Mouse (Mus musculus): ENCODE measurements around the gene Hspb3. TPM values are rescaled to one million over a fixed set of nuclear protein-coding genes. Genes with fewer than 3 reads are reported as not detected.

The Hspb3 gene
- polyA plus RNA-seq, 1 experiment from 2014 or later: 75.2 TPM

- H3K27ac ChIP-seq (ENCODE audit: low read depth, low read length): peak overlapping the region; percentile 66
- no peak for ATAC-seq (replicated peaks; ENCODE audit: insufficient number of reproducible peaks, low FRiP score, low TSS enrichment)
- H3K9ac ChIP-seq (ENCODE audit: low read depth, low read length): peak overlapping the region; percentile 94
- no peaks in the 10 kb centered on the region for H3K36me3 ChIP-seq (ENCODE audit: control insufficient read depth, insufficient read depth, low read length)
- no peaks in the 10 kb centered on the region for H3K27me3 ChIP-seq (ENCODE audit: control insufficient read depth, insufficient read depth, low read length)
- 11% methylated on average over 8 of the region's 8 CpGs for WGBS (ENCODE audit: insufficient replicate concordance)
- peak overlapping the region; percentile 87 for H3K4me3 ChIP-seq (ENCODE audit: low read depth, low read length)
- H3K9me3 ChIP-seq (replicated peaks; ENCODE audit: control insufficient read depth, low read length): no peaks in the 10 kb centered on the region
- H3K4me2 ChIP-seq: peak overlapping the region; percentile 92
- H3K4me1 ChIP-seq (ENCODE audit: control insufficient read depth, insufficient read depth, low read length): peaks cover 47% of the 10 kb centered on the region
Measured at GRCm38 (mm10) chr13:113615971-113616671, 47.4 kb downstream of the Hspb3 start.

DNA sequence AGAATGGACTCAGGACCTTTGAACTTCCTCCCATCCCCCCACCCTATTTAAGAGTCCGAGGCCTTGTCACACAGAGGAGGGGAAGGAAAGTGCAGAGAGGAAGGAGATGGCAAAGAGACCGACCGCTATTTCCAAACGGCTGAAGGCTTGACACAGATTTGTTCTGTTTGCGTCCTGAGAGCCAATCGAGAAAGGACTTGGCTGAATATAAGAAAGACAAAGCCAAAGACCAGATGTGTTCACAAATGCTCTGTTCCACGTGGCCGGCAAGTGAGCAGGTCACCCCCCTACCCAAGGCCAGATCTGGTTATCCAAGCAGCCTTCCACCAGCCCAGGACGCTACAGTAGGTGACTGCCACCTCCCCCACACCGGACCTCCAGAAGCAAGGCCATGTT, 47.9 kb downstream of the Hspb3 start:
- Histone ChIP-seq H3K4me1 (ENCODE audit: control insufficient read depth, insufficient read depth, low read length) (peaks cover 53% of the 10 kb centered on the region), H3K27ac (ENCODE audit: low read depth, low read length) (peak overlapping the region; percentile 66), H3K9me3 (replicated peaks; ENCODE audit: control insufficient read depth, low read length) (no peaks in the 10 kb centered on the region), H3K9ac (ENCODE audit: low read depth, low read length) (peak overlapping the region; percentile 94), H3K4me2 (peak overlapping the region; percentile 92), H3K36me3 (ENCODE audit: control insufficient read depth, insufficient read depth, low read length) (no peaks in the 10 kb centered on the region), H3K27me3 (ENCODE audit: control insufficient read depth, insufficient read depth, low read length) (no peaks in the 10 kb centered on the region), H3K4me3 (ENCODE audit: low read depth, low read length) (peak overlapping the region; percentile 87)
- 2% methylated on average over 10 of the region's 10 CpGs for WGBS (ENCODE audit: insufficient replicate concordance)
- ATAC-seq (replicated peaks; ENCODE audit: insufficient number of reproducible peaks, low FRiP score, low TSS enrichment): no peak

- ATAC-seq (replicated peaks; ENCODE audit: insufficient number of reproducible peaks, low FRiP score, low TSS enrichment): peak; percentile 47; the same call in 1 of the 2 replicates
- peak overlapping the region; percentile 66 for H3K27ac ChIP-seq (ENCODE audit: low read depth, low read length)
- peaks cover 58% of the 10 kb centered on the region for H3K4me1 ChIP-seq (ENCODE audit: control insufficient read depth, insufficient read depth, low read length)
- peak overlapping the region; percentile 92 for H3K4me2 ChIP-seq
- H3K9me3 ChIP-seq (replicated peaks; ENCODE audit: control insufficient read depth, low read length): no peaks in the 10 kb centered on the region
- H3K36me3 ChIP-seq (ENCODE audit: control insufficient read depth, insufficient read depth, low read length): no peaks in the 10 kb centered on the region
- 14% methylated on average over 24 of the region's 24 CpGs for WGBS (ENCODE audit: insufficient replicate concordance)
- H3K9ac ChIP-seq (ENCODE audit: low read depth, low read length): peak overlapping the region; percentile 94
- no peaks in the 10 kb centered on the region for H3K27me3 ChIP-seq (ENCODE audit: control insufficient read depth, insufficient read depth, low read length)
- peak overlapping the region; percentile 87 for H3K4me3 ChIP-seq (ENCODE audit: low read depth, low read length)
Measured at GRCm38 (mm10) chr13:113614635-113615545, 48.6 kb downstream of the Hspb3 start.

DNA sequence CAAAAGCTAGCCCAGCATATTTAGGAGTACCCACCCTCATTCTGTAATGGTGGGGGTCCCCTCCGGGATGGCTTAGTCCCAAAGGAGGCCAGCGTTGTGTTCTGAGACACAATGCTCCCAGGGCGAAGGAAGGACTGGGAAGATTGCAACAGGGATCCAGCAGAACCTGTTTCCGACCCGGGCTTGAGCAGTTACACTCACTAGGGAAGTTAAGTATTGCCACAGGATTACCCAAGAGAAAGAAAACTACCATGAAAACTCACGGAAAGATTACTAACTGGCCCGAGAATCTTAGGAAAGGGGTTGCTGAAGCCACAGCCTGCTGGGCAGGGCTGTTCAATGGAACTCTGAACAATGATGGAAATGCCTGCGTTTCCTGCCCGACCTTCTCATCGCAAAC, 49.6 kb downstream of the Hspb3 start:
- Histone ChIP-seq H3K27ac (ENCODE audit: low read depth, low read length) (peak overlapping the region; percentile 25; the same call in 1 of the 2 replicates), H3K36me3 (ENCODE audit: control insufficient read depth, insufficient read depth, low read length) (no peaks in the 10 kb centered on the region), H3K27me3 (ENCODE audit: control insufficient read depth, insufficient read depth, low read length) (no peaks in the 10 kb centered on the region), H3K4me1 (ENCODE audit: control insufficient read depth, insufficient read depth, low read length) (peaks cover 56% of the 10 kb centered on the region), H3K9me3 (replicated peaks; ENCODE audit: control insufficient read depth, low read length) (no peaks in the 10 kb centered on the region), H3K4me3 (ENCODE audit: low read depth, low read length) (peak overlapping the region; percentile 87), H3K9ac (ENCODE audit: low read depth, low read length) (peak overlapping the region; percentile 47), H3K4me2 (peak overlapping the region; percentile 92)
- 42% methylated on average over 10 of the region's 10 CpGs for WGBS (ENCODE audit: insufficient replicate concordance)
- ATAC-seq (replicated peaks; ENCODE audit: insufficient number of reproducible peaks, low FRiP score, low TSS enrichment): no peak

GRCm38 (mm10) chr13:113613341-113613740, 50.1 kb downstream of the Hspb3 start:
- no peak for ATAC-seq (replicated peaks; ENCODE audit: insufficient number of reproducible peaks, low FRiP score, low TSS enrichment)
- Histone ChIP-seq H3K36me3 (ENCODE audit: control insufficient read depth, insufficient read depth, low read length) (no peaks in the 10 kb centered on the region), H3K9me3 (replicated peaks; ENCODE audit: control insufficient read depth, low read length) (no peaks in the 10 kb centered on the region), H3K4me3 (ENCODE audit: low read depth, low read length) (peak overlapping the region; percentile 87), H3K27ac (ENCODE audit: low read depth, low read length) (peak overlapping the region; percentile 25; the same call in 1 of the 2 replicates), H3K4me1 (ENCODE audit: control insufficient read depth, insufficient read depth, low read length) (peaks cover 56% of the 10 kb centered on the region), H3K27me3 (ENCODE audit: control insufficient read depth, insufficient read depth, low read length) (no peaks in the 10 kb centered on the region), H3K4me2 (peak overlapping the region; percentile 92), H3K9ac (ENCODE audit: low read depth, low read length) (peak overlapping the region; percentile 47; the same call in 1 of the 2 replicates)
- WGBS (ENCODE audit: insufficient replicate concordance): 18% methylated on average over 12 of the region's 12 CpGs

Other genes with a start within 250 kb of the Hspb3 start
- 21.6 and 23.1 TPM in 2 replicates for gene Snx18, start 45.1 kb downstream of the Hspb3 start, polyA plus RNA-seq (2014; fragmentation: Nextera tagmentation; extraction: Ambion mirVana)
- gene Arl15, start 130.8 kb upstream of the Hspb3 start, polyA plus RNA-seq (2014; fragmentation: Nextera tagmentation; extraction: Ambion mirVana): 9.4 and 10.1 TPM in 2 replicates